Mouse (Mus musculus): ENCODE data around the gene Apba3. TPM values are rescaled to one million over a fixed set of nuclear protein-coding genes. Genes with fewer than 3 reads are reported as not detected.

Apba3 gene
- polyA plus RNA-seq, 1 experiment from 2014 or later = 61.6 TPM

DNA sequence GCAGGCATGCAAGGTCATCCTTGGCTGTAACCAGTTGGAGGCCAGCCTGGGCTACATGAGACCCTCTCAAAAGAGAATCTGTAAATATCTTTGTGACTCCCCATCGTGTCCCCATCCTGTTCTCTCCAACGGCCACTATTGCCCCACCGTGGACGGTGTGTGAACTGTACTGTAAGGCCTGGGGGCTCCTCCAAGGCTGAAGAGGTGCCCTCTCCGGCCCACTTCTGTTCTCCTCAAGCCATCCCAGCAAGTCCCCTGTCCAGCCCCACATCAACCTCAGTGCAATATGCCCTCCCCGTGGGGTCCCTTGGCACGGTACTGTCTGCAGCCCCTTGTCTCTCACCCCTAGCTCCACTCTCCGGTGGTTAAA, 52.6 kb downstream of the Apba3 start:
- Histone ChIP-seq H3K27ac (ENCODE audit: low read length) (peak overlapping the region; percentile 89), H3K4me1 (ENCODE audit: control insufficient read depth, insufficient read depth, low read length) (peaks cover 37% of the 10 kb centered on the region), H3K27me3 (ENCODE audit: control insufficient read depth, insufficient read depth, low read length) (no peaks in the 10 kb centered on the region), H3K9ac (ENCODE audit: low read length) (peak overlapping the region; percentile 73), H3K4me3 (replicated peaks; ENCODE audit: low read length) (peak overlapping the region; percentile 96), H3K9me3 (replicated peaks; ENCODE audit: control insufficient read depth, low read length) (no peaks in the 10 kb centered on the region), H3K4me2 (ENCODE audit: low read depth, low read length) (peak overlapping the region; percentile 63), H3K36me3 (ENCODE audit: control insufficient read depth, insufficient read depth, low read length) (peaks cover 29% of the 10 kb centered on the region)
- WGBS = 31% methylated on average over 8 of the region's 8 CpGs
- ATAC-seq (ENCODE audit: insufficient read depth, low FRiP score) = no peak

DNA sequence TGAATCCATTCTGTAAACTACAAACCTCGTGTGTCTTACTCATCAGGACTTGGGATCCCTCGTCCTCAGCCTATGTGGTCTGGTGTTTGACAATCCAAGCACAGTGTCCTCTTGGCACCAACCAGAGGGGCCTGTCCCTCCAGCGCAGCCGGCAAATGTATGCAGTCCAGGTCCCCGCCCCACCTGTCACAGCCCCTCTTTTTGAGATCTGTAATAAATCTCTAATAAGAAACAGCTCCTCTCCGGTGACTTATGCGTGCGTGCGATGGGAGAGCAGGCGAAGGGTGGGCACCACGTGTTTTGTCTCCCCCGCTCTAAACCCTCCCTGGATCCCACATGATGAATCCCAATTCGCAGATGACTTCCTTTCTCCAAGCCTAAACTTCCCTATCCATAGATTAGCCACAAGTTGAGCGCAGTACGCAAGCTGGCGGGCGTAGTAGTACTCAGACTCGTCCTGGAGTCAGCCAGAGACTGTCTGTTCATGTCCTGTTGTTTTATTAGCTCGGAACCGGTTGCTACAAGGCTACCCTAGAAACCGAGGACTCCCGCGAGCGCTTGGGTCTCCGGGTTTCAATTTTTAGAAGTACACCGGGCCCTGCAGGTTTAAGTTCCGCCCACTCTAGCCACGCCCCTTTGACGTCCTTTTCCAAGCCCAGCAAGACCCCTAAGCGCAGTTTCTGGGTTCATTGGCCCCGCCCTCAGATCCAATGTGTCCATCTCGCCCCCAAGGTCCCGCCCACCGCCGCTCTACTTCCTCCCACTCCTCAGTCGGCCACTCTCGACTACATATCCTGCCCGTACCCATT, 53.2 kb downstream of the Apba3 start:
- Histone ChIP-seq H3K4me3 (replicated peaks; ENCODE audit: low read length) (peak overlapping the region; percentile 96), H3K4me2 (ENCODE audit: low read depth, low read length) (peak overlapping the region; percentile 63), H3K4me1 (ENCODE audit: control insufficient read depth, insufficient read depth, low read length) (peaks cover 37% of the 10 kb centered on the region), H3K27me3 (ENCODE audit: control insufficient read depth, insufficient read depth, low read length) (no peaks in the 10 kb centered on the region), H3K27ac (ENCODE audit: low read length) (peak overlapping the region; percentile 89), H3K9ac (ENCODE audit: low read length) (peak overlapping the region; percentile 73), H3K36me3 (ENCODE audit: control insufficient read depth, insufficient read depth, low read length) (peaks cover 32% of the 10 kb centered on the region), H3K9me3 (replicated peaks; ENCODE audit: control insufficient read depth, low read length) (no peaks in the 10 kb centered on the region)
- no peak; the same call in 1 of the 2 replicates for ATAC-seq (ENCODE audit: insufficient read depth, low FRiP score)
- under 1% methylated on average over 38 of the region's 38 CpGs for WGBS

DNA sequence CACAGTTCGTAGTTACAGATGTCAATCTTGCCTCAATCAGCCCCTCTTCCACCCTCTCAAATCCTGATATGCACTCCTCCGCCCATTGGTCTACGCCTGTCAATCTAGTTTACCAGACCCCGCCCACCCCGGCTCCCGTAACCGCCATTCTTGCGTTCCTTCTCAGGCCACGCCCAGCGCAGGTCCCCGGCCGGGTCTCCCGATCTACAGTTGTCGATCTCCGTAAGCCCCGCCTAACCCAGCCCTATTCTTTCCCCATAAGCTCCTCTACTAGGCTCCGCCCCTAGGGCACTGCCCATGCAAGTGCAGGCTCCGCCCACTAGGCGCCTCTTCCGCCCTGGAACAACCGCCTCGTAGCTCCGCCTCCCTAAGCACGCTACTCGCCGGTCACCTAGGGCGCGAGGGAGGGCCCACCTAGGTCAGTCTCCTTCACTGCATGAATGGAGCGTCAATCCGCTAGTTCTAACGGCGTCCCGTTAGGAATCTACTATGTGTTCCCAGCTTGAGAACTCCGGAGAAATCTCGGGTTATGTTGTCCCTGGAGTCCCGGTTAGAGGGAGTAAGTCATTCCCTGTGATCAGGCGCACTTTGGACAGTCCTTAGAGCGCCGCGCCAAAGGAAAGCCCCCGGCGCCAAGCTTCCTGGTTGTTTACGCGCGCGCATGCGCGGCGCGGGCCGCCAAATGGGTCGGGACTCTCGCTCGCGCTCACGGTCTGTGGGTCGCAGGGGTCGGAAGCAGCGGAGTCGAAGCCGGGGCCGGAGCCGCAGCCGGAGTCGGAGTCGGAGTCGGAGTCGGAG, 54.0 kb downstream of the Apba3 start, which contains the start of gene Cactin:
Cactin (plus strand) TSS at position 554 of the 798 bp plus-strand sequence.
- ATAC-seq (ENCODE audit: insufficient read depth, low FRiP score) = peak; percentile 94
- H3K9ac ChIP-seq (ENCODE audit: low read length) = peak within 1 kb of the TSS; percentile 93
- H3K27ac ChIP-seq (ENCODE audit: low read length) = peak within 1 kb of the TSS; percentile 89
- H3K9me3 ChIP-seq (replicated peaks; ENCODE audit: control insufficient read depth, low read length) = no peaks in the 10 kb centered on the region
- WGBS = under 1% methylated on average over 68 of the region's 68 CpGs
- peaks cover 37% of the 10 kb centered on the region for H3K4me1 ChIP-seq (ENCODE audit: control insufficient read depth, insufficient read depth, low read length)
- no peaks in the 10 kb centered on the region for H3K27me3 ChIP-seq (ENCODE audit: control insufficient read depth, insufficient read depth, low read length)
- H3K4me3 ChIP-seq (replicated peaks; ENCODE audit: low read length) = peak within 1 kb of the TSS; percentile 96
- H3K36me3 ChIP-seq (ENCODE audit: control insufficient read depth, insufficient read depth, low read length) = peaks cover 32% of the 10 kb centered on the region
- H3K4me2 ChIP-seq (ENCODE audit: low read depth, low read length) = peak within 1 kb of the TSS; percentile 96

DNA sequence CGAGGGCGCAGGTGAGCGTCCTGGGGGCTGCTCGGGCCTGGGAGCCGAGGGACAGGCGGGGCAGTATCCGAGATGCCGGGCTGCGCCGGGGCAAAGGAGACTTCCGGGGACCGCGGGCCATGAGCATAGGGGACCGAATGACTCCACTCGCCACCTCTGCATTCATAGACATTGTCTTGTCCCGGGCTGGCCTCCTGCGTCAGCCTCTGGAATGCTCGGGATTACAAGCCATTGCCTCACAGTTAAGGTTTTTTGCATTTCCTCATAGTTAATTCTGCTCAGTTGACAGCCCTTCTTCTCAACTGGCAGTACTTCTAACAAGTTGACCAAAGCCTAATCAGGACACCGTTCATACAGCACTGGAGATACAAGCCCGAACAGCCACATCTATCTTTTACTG, 54.7 kb downstream of the Apba3 start:
- Histone ChIP-seq H3K9me3 (replicated peaks; ENCODE audit: control insufficient read depth, low read length) (no peaks in the 10 kb centered on the region), H3K9ac (ENCODE audit: low read length) (peak overlapping the region; percentile 93), H3K4me2 (ENCODE audit: low read depth, low read length) (peak overlapping the region; percentile 96), H3K4me3 (replicated peaks; ENCODE audit: low read length) (peak overlapping the region; percentile 96), H3K36me3 (ENCODE audit: control insufficient read depth, insufficient read depth, low read length) (peaks cover 37% of the 10 kb centered on the region), H3K27me3 (ENCODE audit: control insufficient read depth, insufficient read depth, low read length) (no peaks in the 10 kb centered on the region), H3K4me1 (ENCODE audit: control insufficient read depth, insufficient read depth, low read length) (peaks cover 36% of the 10 kb centered on the region), H3K27ac (ENCODE audit: low read length) (peak overlapping the region; percentile 89)
- ATAC-seq (ENCODE audit: insufficient read depth, low FRiP score) = no peak
- 2% methylated on average over 19 of the region's 20 CpGs for WGBS

DNA sequence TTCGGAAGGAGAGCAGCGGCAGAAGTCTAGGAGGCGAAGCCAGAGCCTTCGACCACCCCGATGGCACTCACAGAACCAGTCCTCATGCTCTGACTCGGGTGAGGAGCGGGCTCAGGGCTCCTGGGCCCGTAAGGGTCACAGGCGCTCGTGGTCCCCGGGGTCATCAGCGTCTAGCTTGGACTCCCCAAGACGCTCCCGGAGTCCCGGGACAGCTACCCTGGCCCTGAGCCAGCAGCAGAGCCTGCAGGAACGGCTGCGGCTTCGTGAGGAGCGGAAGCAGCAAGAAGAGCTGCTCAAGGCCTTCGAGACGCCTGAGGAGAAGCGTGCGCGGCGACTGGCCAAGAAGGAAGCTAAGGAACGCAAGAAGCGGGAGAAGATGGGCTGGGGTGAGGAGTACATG, 55.7 kb downstream of the Apba3 start:
- 90% methylated on average over 27 of the region's 27 CpGs for WGBS
- Histone ChIP-seq H3K36me3 (ENCODE audit: control insufficient read depth, insufficient read depth, low read length) (peaks cover 42% of the 10 kb centered on the region), H3K27ac (ENCODE audit: low read length) (no peak overlapping the region), H3K4me3 (replicated peaks; ENCODE audit: low read length) (no peak overlapping the region), H3K4me1 (ENCODE audit: control insufficient read depth, insufficient read depth, low read length) (peaks cover 26% of the 10 kb centered on the region), H3K9me3 (replicated peaks; ENCODE audit: control insufficient read depth, low read length) (no peaks in the 10 kb centered on the region), H3K4me2 (ENCODE audit: low read depth, low read length) (peak overlapping the region; percentile 96), H3K27me3 (ENCODE audit: control insufficient read depth, insufficient read depth, low read length) (no peaks in the 10 kb centered on the region), H3K9ac (ENCODE audit: low read length) (no peak overlapping the region)
- ATAC-seq (ENCODE audit: insufficient read depth, low FRiP score) = no peak

Small RNA genes lying within 50 kb of the gene (microRNA-seq; reads per million reads assigned to microRNA genes)
- 6.8 reads per million, percentile 28 among the genes with 10 or more reads in this experiment for gene Mir3057

Other genes with a start within 250 kb of the Apba3 start
- 0.49 and 0.57 TPM in 2 replicates for gene Diras1, start 241.3 kb upstream of the Apba3 start, polyA plus RNA-seq (2015; fragmentation: Nextera tagmentation; extraction: Ambion mirVana)
- gene Slc39a3, start 229.5 kb upstream of the Apba3 start, polyA plus RNA-seq (2015; fragmentation: Nextera tagmentation; extraction: Ambion mirVana) = 18.2 and 20.9 TPM in 2 replicates
- 163 and 167 TPM in 2 replicates for gene Sgta, start 206.8 kb upstream of the Apba3 start, polyA plus RNA-seq (2015; fragmentation: Nextera tagmentation; extraction: Ambion mirVana)
- 55.4 and 64.4 TPM in 2 replicates for gene Thop1, start 196.9 kb upstream of the Apba3 start, polyA plus RNA-seq (2015; fragmentation: Nextera tagmentation; extraction: Ambion mirVana)
- gene Creb3l3, start 168.1 kb upstream of the Apba3 start, polyA plus RNA-seq (2015; fragmentation: Nextera tagmentation; extraction: Ambion mirVana) = 14.5 and 18.9 TPM in 2 replicates
- gene Map2k2, start 161.0 kb upstream of the Apba3 start, polyA plus RNA-seq (2015; fragmentation: Nextera tagmentation; extraction: Ambion mirVana) = 143 and 145 TPM in 2 replicates
- gene Zbtb7a, start 131.7 kb upstream of the Apba3 start, polyA plus RNA-seq (2015; fragmentation: Nextera tagmentation; extraction: Ambion mirVana) = 36.6 and 47.4 TPM in 2 replicates
- gene Pias4, start 99.0 kb upstream of the Apba3 start, polyA plus RNA-seq (2015; fragmentation: Nextera tagmentation; extraction: Ambion mirVana) = 34.8 and 35.8 TPM in 2 replicates
- 533 and 575 TPM in 2 replicates for gene Eef2, start 90.3 kb upstream of the Apba3 start, polyA plus RNA-seq (2015; fragmentation: Nextera tagmentation; extraction: Ambion mirVana)
- 30.5 and 32.4 TPM in 2 replicates for gene Dapk3, start 84.0 kb upstream of the Apba3 start, polyA plus RNA-seq (2015; fragmentation: Nextera tagmentation; extraction: Ambion mirVana)
- not detected in 2 replicates for gene 4930442H23Rik, start 83.1 kb upstream of the Apba3 start, polyA plus RNA-seq (2015; fragmentation: Nextera tagmentation; extraction: Ambion mirVana)
- gene Nmrk2, start 64.9 kb upstream of the Apba3 start, polyA plus RNA-seq (2015; fragmentation: Nextera tagmentation; extraction: Ambion mirVana) = 0.57 TPM in 1 of 2 replicates, not detected in the other
- 1.5 TPM in 2 replicates for gene Atcay, start 36.1 kb upstream of the Apba3 start, polyA plus RNA-seq (2015; fragmentation: Nextera tagmentation; extraction: Ambion mirVana)
- 5.3 and 5.9 TPM in 2 replicates for gene Zfr2, start 33.8 kb upstream of the Apba3 start, polyA plus RNA-seq (2015; fragmentation: Nextera tagmentation; extraction: Ambion mirVana)
- gene Matk, start 14.0 kb upstream of the Apba3 start, polyA plus RNA-seq (2015; fragmentation: Nextera tagmentation; extraction: Ambion mirVana) = 3.6 and 4.2 TPM in 2 replicates
- 197 and 220 TPM in 2 replicates for gene Mrpl54, start within 50 bp of the Apba3 start, polyA plus RNA-seq (2015; fragmentation: Nextera tagmentation; extraction: Ambion mirVana)
- gene Tjp3, start 24.6 kb downstream of the Apba3 start, polyA plus RNA-seq (2015; fragmentation: Nextera tagmentation; extraction: Ambion mirVana) = 29.1 and 35.7 TPM in 2 replicates
- 40.8 and 41.8 TPM in 2 replicates for gene Pip5k1c, start 26.0 kb downstream of the Apba3 start, polyA plus RNA-seq (2015; fragmentation: Nextera tagmentation; extraction: Ambion mirVana)
- gene Cactin, start 54.1 kb downstream of the Apba3 start, polyA plus RNA-seq (2015; fragmentation: Nextera tagmentation; extraction: Ambion mirVana) = 22.4 and 26.7 TPM in 2 replicates
- gene Tbxa2r, start 61.8 kb downstream of the Apba3 start, polyA plus RNA-seq (2015; fragmentation: Nextera tagmentation; extraction: Ambion mirVana) = 28.1 and 31.5 TPM in 2 replicates
- gene Gipc3, start 76.3 kb downstream of the Apba3 start, polyA plus RNA-seq (2015; fragmentation: Nextera tagmentation; extraction: Ambion mirVana) = 0.05 TPM in 1 of 2 replicates, not detected in the other
- gene Hmg20b, start 83.5 kb downstream of the Apba3 start, polyA plus RNA-seq (2015; fragmentation: Nextera tagmentation; extraction: Ambion mirVana) = 67.7 and 70.2 TPM in 2 replicates
- gene Mfsd12, start 90.5 kb downstream of the Apba3 start, polyA plus RNA-seq (2015; fragmentation: Nextera tagmentation; extraction: Ambion mirVana) = 7.3 and 8.6 TPM in 2 replicates
- gene 4930404N11Rik, start 98.9 kb downstream of the Apba3 start, polyA plus RNA-seq (2015; fragmentation: Nextera tagmentation; extraction: Ambion mirVana) = 2.9 and 3.0 TPM in 2 replicates
- gene Fzr1, start 111.6 kb downstream of the Apba3 start, polyA plus RNA-seq (2015; fragmentation: Nextera tagmentation; extraction: Ambion mirVana) = 69.2 and 79.0 TPM in 2 replicates
- 77.4 and 79.6 TPM in 2 replicates for gene Dohh, start 117.5 kb downstream of the Apba3 start, polyA plus RNA-seq (2015; fragmentation: Nextera tagmentation; extraction: Ambion mirVana)
- 3.0 and 3.8 TPM in 2 replicates for gene Gm48551, start 117.5 kb downstream of the Apba3 start, polyA plus RNA-seq (2015; fragmentation: Nextera tagmentation; extraction: Ambion mirVana)
- gene Gm48552, start 122.0 kb downstream of the Apba3 start, polyA plus RNA-seq (2015; fragmentation: Nextera tagmentation; extraction: Ambion mirVana) = 1.3 and 1.5 TPM in 2 replicates
- gene Smim24, start 126.1 kb downstream of the Apba3 start, polyA plus RNA-seq (2015; fragmentation: Nextera tagmentation; extraction: Ambion mirVana) = 61.8 and 65.3 TPM in 2 replicates
- gene Nfic, start 188.7 kb downstream of the Apba3 start, polyA plus RNA-seq (2015; fragmentation: Nextera tagmentation; extraction: Ambion mirVana) = 74.8 and 82.5 TPM in 2 replicates
- gene Celf5, start 215.7 kb downstream of the Apba3 start, polyA plus RNA-seq (2015; fragmentation: Nextera tagmentation; extraction: Ambion mirVana) = 1.3 and 1.5 TPM in 2 replicates
- 88.4 and 96.7 TPM in 2 replicates for gene Ncln, start 229.4 kb downstream of the Apba3 start, polyA plus RNA-seq (2015; fragmentation: Nextera tagmentation; extraction: Ambion mirVana)
- gene S1pr4, start 233.2 kb downstream of the Apba3 start, polyA plus RNA-seq (2015; fragmentation: Nextera tagmentation; extraction: Ambion mirVana) = 1.2 TPM in 2 replicates

Data from stomach, embryonic 16.5 days (tissue).